Mouse (Mus musculus): ENCODE measurements at regions not wholly inside any gene's neighbourhood (a gene's known extent, or its start where the extent isn't known, plus 50 kb on each side); places are given as distances from the start of the nearest gene placed in this dataset.
"Not testable (repeated sequence)": the region's sequence is repeated elsewhere in the genome, so short reads cannot be mapped to it uniquely, and the experiment has no call there.

- not testable (repeated sequence) for ATAC-seq; H3K4me3 ChIP-seq (ENCODE audit: low read length); H3K27ac ChIP-seq (ENCODE audit: low read depth, low read length); H3K9me3 ChIP-seq (ENCODE audit: control insufficient read depth, low read length); H3K27me3 ChIP-seq (replicated peaks; ENCODE audit: control insufficient read depth, insufficient read depth, low read length); H3K36me3 ChIP-seq (ENCODE audit: control insufficient read depth, insufficient read depth, low read length); H3K4me1 ChIP-seq (ENCODE audit: control insufficient read depth, insufficient read depth, low read depth, low read length); H3K4me2 ChIP-seq (ENCODE audit: low read length); H3K9ac ChIP-seq (ENCODE audit: low read depth, low read length)
- 44% methylated on average over 4 of the region's 4 CpGs for WGBS
Observed at GRCm38 (mm10) chr12:21680026-21680425, 262.6 kb upstream of the Ywhaq start.

GRCm38 (mm10) chr12:21649381-21649780 is 231.9 kb upstream of the Ywhaq start:
- not testable (repeated sequence) for H3K4me2 ChIP-seq (ENCODE audit: low read length); H3K27ac ChIP-seq (ENCODE audit: low read depth, low read length); H3K9ac ChIP-seq (ENCODE audit: low read depth, low read length); ATAC-seq; H3K4me3 ChIP-seq (ENCODE audit: low read length); H3K4me1 ChIP-seq (ENCODE audit: control insufficient read depth, insufficient read depth, low read depth, low read length); H3K36me3 ChIP-seq (ENCODE audit: control insufficient read depth, insufficient read depth, low read length); H3K27me3 ChIP-seq (replicated peaks; ENCODE audit: control insufficient read depth, insufficient read depth, low read length)
- H3K9me3 ChIP-seq (ENCODE audit: control insufficient read depth, low read length) = peaks cover 35% of the 10 kb centered on the region
- 93% methylated on average over 8 of the region's 8 CpGs for WGBS

- 0 out of 2 replicates have a peak, but pooled peaks have one; percentile 56 for ATAC-seq
- WGBS = 13% methylated on average over 2 of the region's 2 CpGs
Observed at GRCm38 (mm10) chr12:21613781-21614180, 196.3 kb upstream of the Ywhaq start.

GRCm38 (mm10) chr12:21568415-21569040 is 151.1 kb upstream of the Ywhaq start:
- no peak overlapping the region for H3K9ac ChIP-seq (ENCODE audit: low read depth, low read length)
- H3K27ac ChIP-seq (ENCODE audit: low read depth, low read length) = no peak overlapping the region
- no peaks in the 10 kb centered on the region for H3K9me3 ChIP-seq (ENCODE audit: control insufficient read depth, low read length)
- ATAC-seq = no peak
- no peak overlapping the region for H3K4me2 ChIP-seq (ENCODE audit: low read length)
- no peaks in the 10 kb centered on the region for H3K36me3 ChIP-seq (ENCODE audit: control insufficient read depth, insufficient read depth, low read length)
- no peaks in the 10 kb centered on the region for H3K27me3 ChIP-seq (replicated peaks; ENCODE audit: control insufficient read depth, insufficient read depth, low read length)
- H3K4me1 ChIP-seq (ENCODE audit: control insufficient read depth, insufficient read depth, low read depth, low read length) = no peaks in the 10 kb centered on the region
- 90% methylated on average over 7 of the region's 7 CpGs for WGBS
- H3K4me3 ChIP-seq (ENCODE audit: low read length) = no peak overlapping the region

More at GRCm38 (mm10) chr12:21613781-21614180, 196.3 kb upstream of the Ywhaq start:
- not testable (repeated sequence) for H3K4me1 ChIP-seq (ENCODE audit: control insufficient read depth, insufficient read depth, low read depth, low read length); H3K27ac ChIP-seq (ENCODE audit: low read depth, low read length); H3K4me3 ChIP-seq (ENCODE audit: low read length); H3K36me3 ChIP-seq (ENCODE audit: control insufficient read depth, insufficient read depth, low read length); H3K27me3 ChIP-seq (replicated peaks; ENCODE audit: control insufficient read depth, insufficient read depth, low read length); H3K9ac ChIP-seq (ENCODE audit: low read depth, low read length); H3K9me3 ChIP-seq (ENCODE audit: control insufficient read depth, low read length); H3K4me2 ChIP-seq (ENCODE audit: low read length)

GRCm38 (mm10) chr12:21543962-21544361 is 126.5 kb upstream of the Ywhaq start:
- not testable (repeated sequence) for H3K4me2 ChIP-seq (ENCODE audit: low read length)
- ATAC-seq = peak; percentile 60; the same call in 1 of the 2 replicates
- WGBS = 66% methylated on average over 2 of the region's 2 CpGs

GRCm38 (mm10) chr12:21543153-21543894 is 125.9 kb upstream of the Ywhaq start:
- peak; percentile 93 for ATAC-seq
- not testable (repeated sequence) for H3K4me1 ChIP-seq (ENCODE audit: control insufficient read depth, insufficient read depth, low read depth, low read length); H3K36me3 ChIP-seq (ENCODE audit: control insufficient read depth, insufficient read depth, low read length); H3K27me3 ChIP-seq (replicated peaks; ENCODE audit: control insufficient read depth, insufficient read depth, low read length); H3K27ac ChIP-seq (ENCODE audit: low read depth, low read length); H3K9me3 ChIP-seq (ENCODE audit: control insufficient read depth, low read length)
- WGBS = 4% methylated on average over 34 of the region's 34 CpGs
- Histone ChIP-seq H3K9ac (ENCODE audit: low read depth, low read length) (peak overlapping the region; percentile 68), H3K4me3 (ENCODE audit: low read length) (peak overlapping the region; percentile 63), H3K4me2 (ENCODE audit: low read length) (peak overlapping the region; percentile 71)

More at GRCm38 (mm10) chr12:21543962-21544361, 126.5 kb upstream of the Ywhaq start:
- H3K9me3 ChIP-seq (ENCODE audit: control insufficient read depth, low read length); H3K36me3 ChIP-seq (ENCODE audit: control insufficient read depth, insufficient read depth, low read length); H3K9ac ChIP-seq (ENCODE audit: low read depth, low read length); H3K27ac ChIP-seq (ENCODE audit: low read depth, low read length); H3K4me1 ChIP-seq (ENCODE audit: control insufficient read depth, insufficient read depth, low read depth, low read length); H3K27me3 ChIP-seq (replicated peaks; ENCODE audit: control insufficient read depth, insufficient read depth, low read length); H3K4me3 ChIP-seq (ENCODE audit: low read length): not testable (repeated sequence)

GRCm38 (mm10) chr12:21531766-21532165 is 114.3 kb upstream of the Ywhaq start:
- Histone ChIP-seq H3K4me3 (ENCODE audit: low read length) (no peak overlapping the region), H3K27ac (ENCODE audit: low read depth, low read length) (no peak overlapping the region)
- WGBS = 84% methylated on average over 3 of the region's 3 CpGs

GRCm38 (mm10) chr12:21529367-21529766 is 111.9 kb upstream of the Ywhaq start:
- H3K4me1 ChIP-seq (ENCODE audit: control insufficient read depth, insufficient read depth, low read depth, low read length); H3K4me2 ChIP-seq (ENCODE audit: low read length); H3K9me3 ChIP-seq (ENCODE audit: control insufficient read depth, low read length); H3K27ac ChIP-seq (ENCODE audit: low read depth, low read length); ATAC-seq; H3K27me3 ChIP-seq (replicated peaks; ENCODE audit: control insufficient read depth, insufficient read depth, low read length); H3K36me3 ChIP-seq (ENCODE audit: control insufficient read depth, insufficient read depth, low read length); H3K4me3 ChIP-seq (ENCODE audit: low read length); H3K9ac ChIP-seq (ENCODE audit: low read depth, low read length): not testable (repeated sequence)
- WGBS = 83% methylated on average over 3 of the region's 3 CpGs

More at GRCm38 (mm10) chr12:21531766-21532165, 114.3 kb upstream of the Ywhaq start:
- Histone ChIP-seq H3K9ac (ENCODE audit: low read depth, low read length) (no peak overlapping the region), H3K36me3 (ENCODE audit: control insufficient read depth, insufficient read depth, low read length) (no peaks in the 10 kb centered on the region), H3K4me1 (ENCODE audit: control insufficient read depth, insufficient read depth, low read depth, low read length) (no peaks in the 10 kb centered on the region), H3K27me3 (replicated peaks; ENCODE audit: control insufficient read depth, insufficient read depth, low read length) (no peaks in the 10 kb centered on the region), H3K4me2 (ENCODE audit: low read length) (no peak overlapping the region), H3K9me3 (ENCODE audit: control insufficient read depth, low read length) (no peaks in the 10 kb centered on the region)
- ATAC-seq = 0 out of 2 replicates have a peak, but pooled peaks have one; percentile 11

- not testable (repeated sequence) for H3K4me1 ChIP-seq (ENCODE audit: control insufficient read depth, insufficient read depth, low read depth, low read length); H3K9me3 ChIP-seq (ENCODE audit: control insufficient read depth, low read length); H3K4me2 ChIP-seq (ENCODE audit: low read length); H3K9ac ChIP-seq (ENCODE audit: low read depth, low read length); H3K4me3 ChIP-seq (ENCODE audit: low read length); H3K36me3 ChIP-seq (ENCODE audit: control insufficient read depth, insufficient read depth, low read length); H3K27me3 ChIP-seq (replicated peaks; ENCODE audit: control insufficient read depth, insufficient read depth, low read length); ATAC-seq; H3K27ac ChIP-seq (ENCODE audit: low read depth, low read length)
- WGBS = 80% methylated on average over 8 of the region's 8 CpGs
Observed at GRCm38 (mm10) chr12:21527336-21527735, 109.9 kb upstream of the Ywhaq start.

All from hindbrain, embryonic 16.5 days (tissue).